Mouse (Mus musculus) stomach, postnatal 0 days (tissue): ENCODE results near the gene Lats1. TPM values are rescaled to one million over a fixed set of nuclear protein-coding genes. Genes with fewer than 3 reads are reported as not detected.
A peak's percentile ranks its signal among the peaks of the same experiment; 100 is the strongest.

Source experiments
- ATAC-seq: fragments of 200-750 bp; cut with Nextera tagmentation; 2 replicates; pipeline ENCODE4 v1.8.0; 2017; ENCODE audit not compliant: low FRiP score, low TSS enrichment
- DNase-seq: peaks from one replicate; pipeline ENCODE4 v3.0.0-alpha.2; 2016; ENCODE audit warnings: low spot score
- H3K27ac ChIP-seq: fragments of 300-500 bp; sonication (generic); replicated peaks from 2 replicates; pipeline ENCODE4 v1.5.1; 2014; ENCODE audit warnings: mild to moderate bottlenecking, control low read depth
- H3K27me3 ChIP-seq: fragments of 300-500 bp; sonication (generic); 2 replicates; pipeline ENCODE4 v1.6.1; 2014; ENCODE audit warnings: low read length; ENCODE audit not compliant: control insufficient read depth, insufficient read depth
- H3K36me3 ChIP-seq: fragments of 300-500 bp; sonication (generic); 2 replicates; pipeline ENCODE4 v1.6.1; 2014; ENCODE audit warnings: low read length, mixed read lengths; ENCODE audit not compliant: control insufficient read depth, insufficient read depth
- H3K4me1 ChIP-seq: fragments of 300-500 bp; sonication (generic); replicated peaks from 2 replicates; pipeline ENCODE4 v1.6.1; 2014; ENCODE audit warnings: antibody characterized with exemption; ENCODE audit not compliant: control insufficient read depth, insufficient read depth
- H3K4me2 ChIP-seq: fragments of 300-500 bp; sonication (generic); replicated peaks from 2 replicates; pipeline ENCODE4 v1.6.1; 2014; ENCODE audit warnings: low read depth, mild to moderate bottlenecking, control low read depth, moderate library complexity
- H3K4me3 ChIP-seq: fragments of 300-500 bp; sonication (generic); 2 replicates; pipeline ENCODE4 v1.5.1; 2014; ENCODE audit warnings: low read depth, low read length, control low read depth
- H3K9ac ChIP-seq: fragments of 300-500 bp; sonication (generic); 2 replicates; pipeline ENCODE4 v1.6.1; 2014; ENCODE audit warnings: mild to moderate bottlenecking, low read length, control low read depth, mixed read lengths
- H3K9me3 ChIP-seq: fragments of 300-500 bp; sonication (generic); 2 replicates; pipeline ENCODE4 v1.6.1; 2016; ENCODE audit warnings: low read length; ENCODE audit not compliant: control insufficient read depth
- CTCF ChIP-seq: IDR thresholded peaks from 2 replicates; pipeline ENCODE4 v1.5.1; 2016; ENCODE audit warnings: antibody characterized with exemption, low read depth, mild to moderate bottlenecking, moderate library complexity
- EP300 ChIP-seq: optimal IDR thresholded peaks from 2 replicates; pipeline ENCODE3; 2016; ENCODE audit warnings: antibody characterized with exemption
- WGBS: fragments of 180-500 bp; shearing (Covaris S2); extraction: QIAGEN DNeasy Blood & Tissue Kit; methylation state at CpG from one replicate; pipeline ENCODE4 v1.1.7; 2014; 5-methylcytosine and 5-hydroxymethylcytosine counted together
- polyA plus RNA-seq: library from polyadenylated mRNA; unstranded; fragments of >200 nt; fragmentation: Nextera tagmentation; extraction: Ambion mirVana; gene quantifications from 2 replicates; pipeline ENCODE4 v1.2.1, GENCODE M21; 2015

Lats1 gene
- polyA plus RNA-seq, 1 experiment from 2014 or later: 4.7 TPM

- Histone ChIP-seq H3K27me3 (no peaks in the 10 kb centered on the region), H3K4me2 (peak overlapping the region; percentile 74), H3K36me3 (no peaks in the 10 kb centered on the region), H3K9me3 (no peaks in the 10 kb centered on the region), H3K4me1 (peaks cover 6% of the 10 kb centered on the region; the same call in 1 of the 2 replicates), H3K4me3 (peak overlapping the region; percentile 98), H3K27ac (peak overlapping the region; percentile 99), H3K9ac (peak overlapping the region; percentile 100)
- peak; percentile 86 for DNase-seq
- peak; percentile 94 for ATAC-seq
- no peak for TF ChIP-seq EP300
- peak; percentile 57 for TF ChIP-seq CTCF
- WGBS: under 1% methylated on average over 34 of the region's 64 CpGs
Measured at GRCm38 (mm10) chr10:7681343-7682025, 470 bp downstream of the Lats1 start.

GRCm38 (mm10) chr10:7682249-7682648, 1.2 kb downstream of the Lats1 start:
- TF ChIP-seq EP300: no peak
- TF ChIP-seq CTCF: no peak
- Histone ChIP-seq H3K27me3 (no peaks in the 10 kb centered on the region), H3K36me3 (no peaks in the 10 kb centered on the region), H3K4me2 (peak overlapping the region; percentile 74), H3K27ac (no peak overlapping the region), H3K4me3 (peak overlapping the region; percentile 98), H3K9ac (no peak overlapping the region; the same call in 1 of the 2 replicates), H3K4me1 (peaks cover 6% of the 10 kb centered on the region; the same call in 1 of the 2 replicates), H3K9me3 (no peaks in the 10 kb centered on the region)
- no peak for DNase-seq
- WGBS: 23% methylated on average over 3 of the region's 3 CpGs
- ATAC-seq: no peak

GRCm38 (mm10) chr10:7686902-7687301, 5.9 kb downstream of the Lats1 start:
- no peak for ATAC-seq
- DNase-seq: no peak
- 0 out of 2 replicates have a peak, but pooled peaks cover 1% of the 10 kb centered on the region for H3K36me3 ChIP-seq

GRCm38 (mm10) chr10:7695286-7695685, 14.3 kb downstream of the Lats1 start:
- peaks cover 23% of the 10 kb centered on the region for H3K36me3 ChIP-seq
- ATAC-seq (no peak), DNase-seq (no peak)
- no peaks in the 10 kb centered on the region for H3K4me1 ChIP-seq
- H3K4me3 ChIP-seq: no peak overlapping the region
- TF ChIP-seq CTCF (peak; percentile 36), EP300 (no peak)
- no peak overlapping the region for H3K9ac ChIP-seq
- H3K27ac ChIP-seq: no peak overlapping the region
- no peaks in the 10 kb centered on the region for H3K9me3 ChIP-seq
- no peak overlapping the region for H3K4me2 ChIP-seq
- H3K27me3 ChIP-seq: no peaks in the 10 kb centered on the region

More at GRCm38 (mm10) chr10:7686902-7687301, 5.9 kb downstream of the Lats1 start:
- Histone ChIP-seq H3K4me2 (no peak overlapping the region), H3K9me3 (no peaks in the 10 kb centered on the region), H3K4me3 (no peak overlapping the region), H3K27me3 (no peaks in the 10 kb centered on the region), H3K9ac (no peak overlapping the region), H3K27ac (no peak overlapping the region), H3K4me1 (peaks cover 3% of the 10 kb centered on the region; the same call in 1 of the 2 replicates)
- 83% methylated on average over 6 of the region's 6 CpGs for WGBS
- TF ChIP-seq CTCF (no peak), EP300 (no peak)

- H3K36me3 ChIP-seq: peaks cover 35% of the 10 kb centered on the region
- H3K4me3 ChIP-seq: no peak overlapping the region
- no peak for TF ChIP-seq EP300
- TF ChIP-seq CTCF: no peak
- H3K9ac ChIP-seq: no peak overlapping the region
- H3K4me1 ChIP-seq: no peaks in the 10 kb centered on the region
- ATAC-seq (no peak), DNase-seq (no peak)
- H3K9me3 ChIP-seq: no peaks in the 10 kb centered on the region
- H3K27ac ChIP-seq: no peak overlapping the region
- H3K27me3 ChIP-seq: no peaks in the 10 kb centered on the region
- WGBS: 81% methylated on average over 3 of the region's 3 CpGs
- no peak overlapping the region for H3K4me2 ChIP-seq
Measured at GRCm38 (mm10) chr10:7700120-7700519, 19.1 kb downstream of the Lats1 start.

GRCm38 (mm10) chr10:7702586-7702985, 21.6 kb downstream of the Lats1 start:
- Histone ChIP-seq H3K36me3 (peaks cover 32% of the 10 kb centered on the region), H3K9ac (no peak overlapping the region), H3K4me2 (no peak overlapping the region), H3K4me1 (no peaks in the 10 kb centered on the region), H3K27me3 (no peaks in the 10 kb centered on the region), H3K4me3 (no peak overlapping the region), H3K9me3 (no peaks in the 10 kb centered on the region), H3K27ac (no peak overlapping the region)
- ATAC-seq: no peak
- WGBS: 94% methylated on average over 6 of the region's 6 CpGs
- no peak for DNase-seq
- no peak for TF ChIP-seq CTCF
- TF ChIP-seq EP300: no peak
